Mouse (Mus musculus): Measurements from ENCODE around the gene Znrf2.

DNA sequence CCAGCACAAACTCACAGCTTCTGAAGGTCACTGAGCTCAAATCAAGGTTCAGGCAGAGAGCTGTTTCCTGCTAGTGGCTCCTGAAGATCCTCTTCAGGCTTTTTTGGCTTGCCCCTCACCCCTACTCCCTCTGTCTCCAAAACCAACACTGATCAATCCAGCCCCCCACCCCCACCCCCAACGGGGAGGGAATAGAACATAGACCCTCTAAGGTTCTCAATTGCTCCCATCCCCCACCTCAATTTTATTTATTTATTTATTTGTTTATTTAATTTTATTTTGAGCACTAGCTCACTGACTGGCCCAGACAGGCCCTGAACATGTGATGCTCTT is 6.4 kb upstream of the Znrf2 start:
- TF ChIP-seq TAL1 (IDR thresholded peaks at IDR 0.05; ENCODE audit: low read length) (no peak), GATA1 (IDR thresholded peaks at IDR 0.05; ENCODE audit: low read length) (no peak)
